Mouse (Mus musculus) right cerebral cortex, postnatal 4 days (tissue): Measurements from ENCODE around the gene Gm17268.

ENCODE experiments used
- DNase-seq: peaks from one replicate; pipeline ENCODE4 v3.0.0-alpha.2; 2022

The Gm17268 gene

GRCm38 (mm10) chr11:82038535-82038934, at the start of gene Gm17268:
Gm17268 (minus strand) TSS chr11:82038562.
- no peak for DNase-seq

- DNase-seq, result no peak
Observed at GRCm38 (mm10) chr11:82084360-82084759, 46.0 kb upstream of the Gm17268 start.

- DNase-seq, result no peak
Observed at GRCm38 (mm10) chr11:82080865-82081264, 42.5 kb upstream of the Gm17268 start.

GRCm38 (mm10) chr11:82078136-82078730, 39.9 kb upstream of the Gm17268 start:
- DNase-seq, result no peak

GRCm38 (mm10) chr11:82077031-82077430, 38.7 kb upstream of the Gm17268 start:
- DNase-seq, result no peak

- no peak for DNase-seq
Observed at GRCm38 (mm10) chr11:82073686-82074085, 35.3 kb upstream of the Gm17268 start.

GRCm38 (mm10) chr11:82072984-82073383, 34.6 kb upstream of the Gm17268 start:
- DNase-seq, result no peak

GRCm38 (mm10) chr11:82072374-82072773, 34.0 kb upstream of the Gm17268 start:
- DNase-seq, result no peak

- DNase-seq, result no peak
Observed at GRCm38 (mm10) chr11:82071076-82071475, 32.7 kb upstream of the Gm17268 start.

- no peak for DNase-seq
Observed at GRCm38 (mm10) chr11:82066953-82067571, 28.7 kb upstream of the Gm17268 start.

- no peak for DNase-seq
Observed at GRCm38 (mm10) chr11:82063454-82063853, 25.1 kb upstream of the Gm17268 start.

GRCm38 (mm10) chr11:82062226-82062625, 23.9 kb upstream of the Gm17268 start:
- no peak for DNase-seq

GRCm38 (mm10) chr11:82057646-82058045, 19.3 kb upstream of the Gm17268 start, which contains the start of gene Ccl11:
Ccl11 (plus strand) TSS chr11:82057823.
- DNase-seq, result no peak

GRCm38 (mm10) chr11:82053849-82054248, 15.5 kb upstream of the Gm17268 start:
- no peak for DNase-seq

GRCm38 (mm10) chr11:82047746-82048415, 9.5 kb upstream of the Gm17268 start:
- DNase-seq, result peak; percentile 22

- peak; percentile 4 for DNase-seq
Observed at GRCm38 (mm10) chr11:82045471-82045870, 7.1 kb upstream of the Gm17268 start, which contains the start of gene Ccl7. Ccl7 (plus strand) TSS chr11:82045712.

GRCm38 (mm10) chr11:82041671-82042080, 3.3 kb upstream of the Gm17268 start:
- DNase-seq, result no peak

- no peak for DNase-seq
Observed at GRCm38 (mm10) chr11:82039132-82039660, 834 bp upstream of the Gm17268 start.

- DNase-seq, result no peak
Observed at GRCm38 (mm10) chr11:82035857-82036256, 2.5 kb downstream of the Gm17268 start.

GRCm38 (mm10) chr11:82035356-82035755, 3.0 kb downstream of the Gm17268 start, which contains the start of gene Ccl2:
Ccl2 (plus strand) TSS chr11:82035571.
- DNase-seq, result peak; percentile 29

GRCm38 (mm10) chr11:82034446-82034845, 3.9 kb downstream of the Gm17268 start:
- DNase-seq, result no peak

GRCm38 (mm10) chr11:82032678-82033344, 5.6 kb downstream of the Gm17268 start:
- DNase-seq, result peak; percentile 19

- DNase-seq, result no peak
Observed at GRCm38 (mm10) chr11:82032136-82032535, 6.2 kb downstream of the Gm17268 start.
